Mouse (Mus musculus) E14TG2a.4 (cell line): Measurements from ENCODE around the gene H1foo.

ENCODE experiments used
- CTCF ChIP-seq: conservative IDR thresholded peaks from 2 replicates; pipeline ENCODE4 v1.5.1; 2014; ENCODE audit warnings: low read length
- NANOG ChIP-seq: IDR thresholded peaks from 2 replicates; pipeline ENCODE4 v1.6.1; 2014; ENCODE audit warnings: borderline replicate concordance, low read length, mixed read lengths

- no peak for TF ChIP-seq NANOG
- no peak for TF ChIP-seq CTCF
These were observed 26.1 kb upstream of the H1foo start for GRCm38 (mm10) chr6:115918615-115919014.
